Mouse (Mus musculus) urinary bladder, adult 18-20 months (tissue): ENCODE results near the gene Sec22c.
A peak's percentile ranks its signal among the peaks of the same experiment; 100 is the strongest.

Source experiments
- DNase-seq, 2 experiments: peaks; one replicate each; pipeline ENCODE4 v3.0.0; 2022; ENCODE audit warnings: low spot score in 2 of 2, mixed read lengths in 2 of 2

The Sec22c gene

DNA sequence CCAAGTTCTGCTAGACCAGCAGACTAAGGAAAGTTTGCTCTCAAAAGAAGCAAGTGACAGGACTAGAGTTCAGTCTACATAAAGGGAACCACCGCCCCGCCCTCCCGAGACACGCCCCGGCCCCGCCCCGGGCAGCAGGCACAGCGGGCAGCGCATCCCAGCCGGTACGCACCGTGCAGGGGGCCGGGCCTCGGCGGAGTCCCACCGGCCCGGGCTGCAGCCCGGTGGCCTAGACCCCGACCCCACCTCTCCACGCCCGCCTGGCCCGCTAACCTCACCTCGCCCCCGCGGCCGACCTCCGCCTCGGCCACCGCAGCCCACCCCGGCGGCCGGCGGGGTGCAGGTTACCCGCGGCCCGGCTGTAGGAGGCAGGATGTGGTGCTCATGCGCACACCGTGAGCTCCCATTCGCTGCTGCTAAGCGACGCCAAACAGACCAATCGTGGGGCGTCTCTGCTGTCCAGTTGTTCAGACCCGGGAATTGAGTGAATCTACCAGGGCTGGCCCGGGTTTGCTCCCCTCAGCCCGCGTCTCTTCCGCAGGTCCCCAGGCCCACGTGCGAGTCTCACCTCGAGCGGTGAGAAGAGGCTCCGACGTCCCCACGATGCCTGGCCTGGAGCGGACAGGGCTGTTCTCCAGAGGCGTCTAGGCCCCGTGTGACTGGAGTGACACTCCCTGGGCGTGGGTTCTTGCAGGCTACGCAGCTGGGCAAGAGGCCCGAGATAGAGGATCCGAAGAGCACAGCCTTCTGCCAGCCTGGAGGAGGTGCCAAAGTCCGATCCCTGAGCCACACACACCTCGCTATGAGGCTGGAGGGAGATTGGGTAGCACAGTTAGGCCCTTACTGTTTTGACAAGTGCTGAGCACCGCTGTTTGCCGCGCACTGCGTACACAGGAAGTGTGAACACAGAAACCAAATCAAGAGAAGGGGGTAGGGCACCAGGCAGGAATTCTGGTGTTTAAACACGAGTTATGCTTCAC, at the start of gene Sec22c:
TSS of gene Sec22c (minus strand) at position 845 of the 980 bp plus-strand sequence.
- DNase-seq, result peak; percentile 83 to 91

DNA sequence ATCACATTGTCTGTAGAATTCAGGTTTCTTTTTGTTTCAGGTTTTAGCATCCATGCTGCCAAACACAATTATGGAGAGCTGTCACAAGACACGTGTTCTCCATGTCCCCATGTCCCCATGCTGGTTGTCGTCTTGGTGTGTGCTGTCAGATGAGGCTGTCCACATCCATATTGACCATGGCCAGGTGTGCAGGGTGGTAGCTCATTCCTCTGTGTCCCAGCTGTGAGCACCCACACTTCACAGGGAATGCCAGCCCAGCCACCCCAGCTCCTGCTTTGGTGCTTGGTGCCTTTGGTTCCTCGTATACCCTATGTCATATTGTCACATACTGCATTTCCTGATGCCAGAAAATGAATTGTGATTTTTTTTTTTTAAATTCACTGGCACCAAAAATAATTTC, 49.3 kb upstream of the Sec22c start:
- no peak for DNase-seq

DNA sequence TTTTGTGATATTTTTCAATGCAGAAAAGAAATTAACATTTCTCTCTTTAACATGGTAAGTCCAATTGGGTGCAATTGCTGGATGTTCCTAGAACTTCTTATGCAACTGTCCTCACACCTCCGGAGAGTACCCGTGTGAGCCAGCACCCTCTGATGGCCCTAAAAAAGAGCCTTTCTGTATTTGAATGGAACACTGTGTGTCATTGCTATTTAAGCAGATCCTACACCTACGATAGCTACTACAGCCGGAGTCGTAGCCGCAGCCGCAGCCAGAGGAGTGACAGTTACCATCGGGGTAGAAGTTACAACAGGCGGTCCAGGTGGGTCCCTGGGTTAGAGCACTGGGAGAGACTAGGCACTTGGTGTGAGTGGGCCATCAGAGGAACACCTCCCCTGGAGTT, 47.5 kb upstream of the Sec22c start:
- DNase-seq, result no peak

DNA sequence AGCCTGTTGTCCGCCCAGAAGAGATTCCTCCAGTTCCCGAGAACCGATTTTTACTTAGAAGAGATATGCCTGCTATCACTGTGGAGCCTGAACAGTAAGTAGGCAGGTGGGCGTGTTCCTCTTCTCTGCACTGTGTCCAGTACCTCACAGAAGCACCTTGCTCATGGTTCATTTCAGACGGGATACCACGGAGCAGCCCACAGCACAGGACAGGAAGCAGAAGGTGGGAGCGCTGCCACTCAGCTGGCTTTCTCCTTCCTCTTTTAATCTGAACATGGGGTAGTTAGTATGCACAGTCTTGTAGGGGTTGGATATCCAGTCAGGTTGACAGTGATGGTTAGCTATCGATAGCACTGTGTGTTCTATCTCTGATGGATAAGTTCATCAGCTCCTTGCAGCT, 38.8 kb upstream of the Sec22c start:
- DNase-seq, result no peak

DNA sequence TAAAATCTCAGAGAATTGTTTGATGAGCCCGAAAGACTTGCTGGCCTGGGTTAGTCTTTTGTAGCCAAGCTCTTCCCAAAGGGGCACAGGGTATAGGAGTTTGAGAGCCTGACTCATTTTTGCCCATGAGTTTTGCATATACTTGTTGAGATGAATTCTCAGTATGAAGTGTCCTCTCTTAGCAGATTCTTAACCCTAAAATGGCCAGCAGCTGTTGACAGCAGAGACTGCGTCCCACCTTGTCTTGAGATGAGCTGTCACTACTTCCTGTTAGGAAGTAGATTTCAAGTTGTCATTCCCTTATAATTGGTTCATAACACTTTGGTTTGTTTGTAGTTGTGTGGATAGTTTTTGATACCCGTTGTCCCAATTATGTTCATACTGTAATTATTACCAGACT, 35.9 kb upstream of the Sec22c start:
- no peak for DNase-seq

DNA sequence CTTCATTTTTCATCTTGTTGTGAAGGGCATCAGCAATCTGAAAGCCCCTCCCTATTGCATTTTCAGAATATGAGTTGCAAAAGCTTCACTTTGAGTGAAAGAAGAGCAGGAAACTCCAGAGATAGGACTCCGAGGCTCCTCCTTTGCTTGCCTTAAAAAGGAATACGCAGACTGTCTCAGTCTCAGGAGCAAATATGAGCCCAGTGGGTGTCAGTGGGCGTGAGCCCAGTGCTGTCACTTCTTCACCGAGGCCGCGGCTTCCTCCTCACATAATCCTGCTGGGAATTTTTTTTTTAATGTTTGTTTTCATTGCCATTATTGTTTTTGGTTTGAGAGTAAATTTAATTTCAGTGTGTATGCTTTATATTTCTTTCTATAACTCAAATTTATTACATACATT, 35.2 kb upstream of the Sec22c start:
- DNase-seq, result no peak

DNA sequence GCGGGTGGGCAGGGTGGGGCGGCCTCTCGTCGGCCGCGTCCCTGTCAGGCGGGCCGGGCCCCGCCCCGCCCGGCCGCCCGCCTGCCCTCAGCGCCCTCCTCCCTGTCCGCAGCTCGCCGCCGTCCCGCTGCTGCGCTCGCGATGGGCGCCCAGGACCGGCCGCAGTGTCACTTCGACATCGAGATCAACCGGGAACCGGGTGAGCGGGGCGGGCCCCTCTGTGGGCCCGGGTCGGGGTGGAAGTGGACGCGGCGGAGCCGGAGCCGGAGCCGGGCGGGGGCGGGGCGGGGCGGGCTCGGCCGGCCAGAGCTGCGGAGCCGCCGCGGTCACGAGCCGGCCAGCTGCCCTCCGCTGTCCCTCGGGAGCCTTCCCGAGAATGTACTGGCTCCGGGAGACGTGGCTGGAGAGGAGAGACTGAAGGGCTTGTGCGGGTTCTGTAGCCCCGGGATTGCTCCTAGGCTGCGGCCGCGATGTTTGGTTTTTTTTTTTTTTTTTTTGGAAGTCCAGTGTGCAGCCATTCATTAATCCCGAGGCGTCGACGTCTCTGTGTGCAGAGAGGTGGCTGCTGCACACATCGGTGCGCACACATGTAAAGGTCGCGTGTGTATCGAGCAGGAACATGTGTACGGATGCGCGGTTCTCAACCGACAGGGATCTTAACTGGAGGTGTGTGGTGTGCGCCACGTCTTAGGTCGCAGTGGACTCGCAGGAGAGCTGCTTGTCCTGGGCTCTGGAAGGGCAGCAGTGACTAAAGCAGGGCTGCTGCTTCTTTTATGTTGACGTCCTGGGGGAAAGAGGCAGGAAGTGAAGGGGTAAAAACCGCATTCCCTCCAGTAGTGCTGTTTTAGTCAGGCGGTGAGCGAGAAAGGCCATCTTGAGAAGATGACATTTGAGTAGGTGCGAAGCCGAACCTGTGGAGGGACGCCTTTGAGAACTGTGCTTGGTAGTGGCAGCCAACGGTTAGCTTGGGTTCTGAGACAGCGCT, 14.3 kb upstream of the Sec22c start:
- peak in 1 of 2 experiments; percentile 68 for DNase-seq

DNA sequence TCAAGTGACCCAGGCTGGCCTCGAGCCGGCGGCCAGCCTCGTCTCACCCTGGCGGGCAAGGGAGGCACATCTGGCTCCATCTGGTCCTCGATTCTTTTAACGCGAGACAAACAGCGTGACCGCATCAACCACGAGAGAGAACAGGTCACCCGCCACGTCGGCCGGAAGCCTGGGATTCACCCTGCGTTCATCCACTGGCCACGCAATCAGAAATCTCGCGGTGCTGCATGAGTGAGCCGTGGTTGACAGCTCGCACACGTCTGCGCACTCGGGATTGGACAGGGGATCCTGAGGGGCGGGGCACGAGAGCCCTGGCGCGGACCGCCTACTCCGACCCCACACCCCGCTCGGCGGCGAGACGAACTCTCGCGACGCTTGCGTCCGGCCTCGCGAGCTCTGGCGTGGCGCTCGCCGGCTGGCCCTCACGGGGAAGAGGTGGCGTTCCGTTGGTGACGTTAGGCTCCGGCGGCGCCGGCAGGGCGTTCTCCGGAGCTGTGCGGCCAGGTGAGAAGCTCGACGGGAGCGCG, 13.6 kb upstream of the Sec22c start, which contains the start of gene Nktr:
TSS of gene Nktr (plus strand) at position 378 of the 527 bp plus-strand sequence.
- DNase-seq, result peak; percentile 90 to 97

DNA sequence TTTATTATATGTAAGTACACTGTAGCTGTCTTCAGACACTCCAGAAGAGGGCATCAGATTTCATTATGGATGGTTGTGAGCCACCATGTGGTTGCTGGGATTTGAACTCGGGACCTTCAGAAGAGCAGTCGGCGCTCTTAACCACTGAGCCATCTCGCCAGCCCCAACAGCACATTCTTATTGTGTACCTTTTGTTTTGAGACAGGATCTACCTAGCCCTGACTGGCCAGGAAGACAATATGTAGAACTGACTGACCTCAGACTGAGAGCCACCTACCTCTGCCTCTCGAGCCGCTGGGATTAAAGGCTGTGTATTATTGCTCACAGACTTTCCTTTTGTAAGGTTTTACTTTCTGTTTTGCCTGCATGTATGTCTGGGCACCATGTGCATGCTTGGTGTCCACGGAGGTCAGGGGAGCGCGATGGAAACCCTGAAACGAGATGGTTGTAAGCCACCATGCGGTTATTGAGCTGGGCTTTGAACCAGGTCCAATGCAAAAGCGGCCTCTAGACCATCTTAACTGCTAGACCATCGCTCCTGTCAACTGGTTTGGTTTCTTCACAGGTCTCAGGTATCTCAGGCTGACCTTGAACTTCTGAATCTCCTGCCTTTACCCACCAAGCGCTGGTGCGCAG, 12.9 kb upstream of the Sec22c start:
- DNase-seq, result peak in 1 of 2 experiments; percentile 17

DNA sequence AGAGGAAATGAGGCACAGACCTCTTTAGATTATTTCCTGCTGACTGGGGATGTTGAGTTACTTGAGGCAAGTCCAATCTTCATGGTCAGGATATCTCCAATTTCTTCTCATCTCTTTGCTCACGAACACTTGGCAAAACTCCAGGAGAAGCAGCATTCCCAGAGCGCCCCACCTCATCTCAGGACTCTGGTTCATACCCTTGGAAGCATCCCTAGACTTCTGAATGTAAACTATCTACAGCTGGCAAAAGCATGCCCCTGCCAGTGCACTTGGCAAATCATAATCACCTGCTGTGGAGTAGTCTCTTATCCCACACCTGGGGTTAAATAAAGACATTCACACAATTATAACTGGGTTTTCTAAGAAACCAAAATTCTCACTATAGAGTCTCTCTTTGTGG, 11.8 kb upstream of the Sec22c start:
- DNase-seq, result no peak

DNA sequence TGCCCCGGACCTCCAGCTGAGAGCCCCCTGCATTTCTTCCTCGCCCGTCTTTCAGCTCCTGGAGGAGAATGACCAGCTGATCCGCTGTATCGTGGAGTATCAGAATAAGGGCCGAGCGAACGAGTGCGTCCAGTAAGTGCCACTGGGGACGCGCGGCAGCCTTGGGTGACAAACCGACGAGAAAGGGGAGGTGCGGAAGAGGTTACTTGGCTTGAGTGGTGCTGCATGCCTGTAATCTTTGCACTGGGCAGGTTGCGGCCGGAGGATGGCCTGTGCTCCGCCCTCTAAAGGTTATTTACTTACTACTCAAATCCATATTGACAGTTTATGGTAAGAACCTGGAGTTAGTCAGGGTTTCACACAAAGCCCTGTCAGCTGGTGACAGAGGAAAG, 5.3 kb upstream of the Sec22c start:
- DNase-seq, result peak in 1 of 2 experiments; percentile 21

DNA sequence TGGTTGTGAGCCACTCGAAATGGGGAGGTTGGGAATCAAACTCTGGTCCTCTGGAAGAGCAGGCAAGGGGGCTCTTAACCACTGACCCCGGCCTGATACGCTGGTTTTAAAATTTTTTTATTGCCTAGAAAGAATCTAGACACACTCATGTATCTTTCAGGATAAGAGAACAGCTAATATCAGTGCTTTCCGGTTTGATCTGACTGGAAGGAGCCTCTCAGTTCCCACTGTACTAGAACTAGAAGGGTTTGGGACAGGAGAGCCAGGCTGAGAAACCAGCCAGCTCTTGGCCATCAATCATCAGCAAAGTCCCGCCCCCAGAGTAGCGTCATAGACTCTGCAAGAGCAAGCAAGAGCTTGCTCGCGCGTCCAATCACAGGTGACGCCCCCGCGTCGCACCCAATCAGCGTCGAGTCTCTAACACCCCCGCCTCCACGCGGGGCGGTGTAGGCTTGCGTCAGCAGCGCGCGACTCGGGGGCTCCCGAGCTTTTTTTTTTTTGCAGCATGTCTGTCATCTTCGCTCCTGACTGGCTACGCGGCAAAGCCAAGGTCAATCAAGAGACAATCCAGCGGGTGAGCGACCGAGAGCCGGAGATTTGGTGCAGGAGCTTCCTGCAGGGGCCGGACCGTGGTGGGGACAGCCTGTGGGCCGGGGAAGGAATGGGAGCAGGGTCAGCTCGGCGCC, 4.8 kb upstream of the Sec22c start, which contains the start of gene Ss18l2:
TSS of gene Ss18l2 (plus strand) at position 432 of the 686 bp plus-strand sequence.
- DNase-seq, result peak; percentile 92 to 95

DNA sequence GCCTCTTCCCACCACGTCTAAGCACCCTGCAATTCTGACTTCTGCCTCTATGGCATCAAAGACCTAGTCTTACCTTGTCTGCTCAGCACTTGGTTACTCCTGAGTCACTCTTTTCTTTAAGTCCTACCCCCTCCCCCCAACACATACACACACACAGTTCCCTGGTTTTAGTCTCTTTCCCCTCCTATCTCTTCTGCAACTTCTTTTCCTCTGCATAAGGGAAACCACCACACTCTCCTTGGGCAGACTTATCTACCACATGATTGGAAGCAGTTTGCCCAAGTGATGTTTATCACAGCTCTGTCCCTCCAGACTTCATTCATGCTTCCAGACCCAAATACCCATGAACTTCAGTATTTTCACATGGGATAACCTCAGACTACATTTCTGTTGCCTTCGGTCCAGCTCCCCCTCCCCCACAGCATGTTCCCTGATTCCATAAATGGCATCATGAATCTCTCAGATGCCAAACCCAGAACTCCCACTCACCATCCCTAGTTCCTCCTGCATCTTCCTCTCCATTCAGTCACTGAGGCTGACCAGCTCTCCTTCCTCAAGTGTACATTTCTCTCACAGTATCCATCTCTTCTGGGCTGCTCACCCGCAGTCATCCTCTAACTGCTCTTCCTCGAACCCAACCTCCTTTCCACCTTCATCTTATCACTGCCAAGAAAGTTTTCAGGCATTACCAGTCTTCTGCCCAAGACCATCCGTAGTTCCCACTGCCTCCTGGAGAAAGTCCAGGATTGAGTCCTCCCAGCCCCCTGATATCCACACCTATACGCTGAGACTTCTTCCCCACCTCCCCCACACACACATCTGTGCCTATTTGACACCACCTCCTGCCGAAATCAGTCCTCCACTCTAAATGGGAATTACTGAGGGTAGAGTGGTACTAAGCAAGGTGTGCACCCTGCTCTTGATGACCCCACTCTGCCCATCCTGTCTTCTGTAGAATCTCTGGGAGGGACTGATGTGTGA, 3.5 kb upstream of the Sec22c start:
- DNase-seq, result no peak

DNA sequence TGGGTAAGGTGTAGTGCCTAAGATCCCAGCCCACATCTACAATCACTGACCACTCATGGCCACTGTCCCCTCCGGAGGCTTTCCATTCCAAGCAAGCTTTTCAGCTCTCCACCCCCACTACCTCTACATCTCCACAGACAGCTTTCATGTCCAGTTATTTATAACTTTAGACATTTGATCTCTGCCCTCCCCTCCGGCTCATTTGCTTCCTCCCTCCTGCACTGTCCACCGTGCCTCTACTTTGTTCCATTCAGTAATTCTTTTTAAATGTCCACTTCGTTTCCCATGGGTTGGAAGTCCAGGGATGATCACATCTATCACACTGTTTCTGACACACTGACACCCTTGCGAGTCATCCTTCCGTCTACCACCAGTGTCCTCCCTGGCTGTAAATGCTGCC, 2.5 kb upstream of the Sec22c start:
- DNase-seq, result no peak

DNA sequence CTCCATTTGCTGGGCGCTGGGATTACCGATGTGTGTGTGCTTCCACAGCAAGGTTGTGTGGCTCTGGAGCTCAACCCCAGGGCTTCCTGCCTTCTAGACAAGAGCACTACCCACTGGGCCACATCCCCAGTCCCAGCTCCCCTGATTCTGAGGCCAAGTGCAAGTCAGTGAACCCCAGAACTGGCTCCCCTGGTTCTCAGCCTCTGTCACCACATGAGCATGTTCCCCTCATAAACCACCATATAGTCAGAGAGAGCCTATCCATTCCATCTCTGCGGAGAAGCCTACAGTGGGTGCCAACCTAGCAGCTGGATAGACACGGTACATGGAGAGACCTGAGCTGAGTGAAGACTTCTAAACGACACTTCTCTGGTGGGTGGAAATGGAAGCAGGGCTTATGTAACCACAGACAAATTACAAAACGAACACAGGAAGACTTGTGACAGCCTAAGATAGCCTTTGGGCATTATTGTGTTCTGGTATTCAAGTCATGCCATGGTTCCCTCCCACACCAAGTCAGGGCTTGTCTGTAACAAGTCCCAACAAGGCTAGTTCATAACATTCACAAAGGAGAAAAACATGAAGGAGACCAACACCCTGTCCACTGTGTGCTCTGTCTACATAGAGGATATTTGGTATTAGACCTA, 862 bp upstream of the Sec22c start:
- no peak for DNase-seq

DNA sequence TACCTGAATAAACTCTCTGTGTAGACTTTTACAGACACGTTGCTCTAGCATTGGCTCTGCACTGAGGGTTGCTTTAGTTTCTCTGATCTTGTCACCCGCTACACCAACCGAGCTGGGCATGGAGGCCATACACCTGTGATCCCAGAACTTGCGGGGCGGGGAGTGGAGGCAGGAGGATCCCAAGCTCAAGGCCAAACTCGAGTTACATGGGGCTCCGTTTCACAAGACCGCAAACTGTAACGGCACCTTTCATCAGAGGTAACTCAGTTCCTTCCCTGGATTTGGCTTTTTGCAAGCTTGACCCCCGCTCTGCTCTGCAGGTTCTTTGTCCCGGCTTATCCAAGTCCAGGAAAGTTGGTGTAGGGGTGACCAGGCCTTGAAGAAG, 1.0 kb downstream of the Sec22c start:
- DNase-seq, result no peak

DNA sequence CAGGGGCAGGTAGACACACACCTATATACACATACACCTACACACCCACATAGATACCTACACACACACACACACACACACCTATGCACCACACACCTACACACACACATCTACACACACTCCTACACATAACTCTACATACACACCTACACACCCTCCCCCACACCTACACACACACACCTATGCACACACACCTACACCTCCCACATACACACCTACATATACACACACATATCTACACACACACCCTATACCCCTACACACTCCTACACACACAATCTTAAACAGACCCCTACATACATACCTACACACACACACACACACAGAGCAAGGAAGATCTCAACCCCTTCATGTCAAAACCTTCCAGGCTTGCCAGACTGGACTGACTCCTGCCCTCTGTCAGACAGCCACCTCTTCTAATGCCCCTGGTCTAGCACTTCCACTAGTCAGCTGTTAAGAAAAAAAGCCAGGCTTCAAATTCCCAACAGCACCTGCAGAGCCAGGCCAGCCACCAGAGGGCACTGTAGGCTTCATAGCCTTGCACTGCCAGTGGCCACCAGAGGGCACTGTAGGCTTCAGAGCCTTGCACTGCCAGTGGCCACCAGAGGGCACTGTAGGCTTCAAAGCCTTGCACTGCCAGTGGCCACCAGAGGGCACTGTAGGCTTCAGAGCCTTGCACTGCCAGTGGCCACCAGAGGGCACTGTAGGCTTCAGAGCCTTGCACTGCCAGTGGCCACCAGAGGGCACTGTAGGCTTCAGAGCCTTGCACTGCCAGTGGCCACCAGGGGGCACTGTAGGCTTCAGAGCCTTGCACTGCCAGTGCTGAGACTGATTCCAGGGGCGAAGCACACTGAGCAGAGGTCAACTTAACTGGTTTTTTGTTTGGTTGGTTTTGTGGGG, 7.9 kb downstream of the Sec22c start:
- peak in 1 of 2 experiments; percentile 54 for DNase-seq

DNA sequence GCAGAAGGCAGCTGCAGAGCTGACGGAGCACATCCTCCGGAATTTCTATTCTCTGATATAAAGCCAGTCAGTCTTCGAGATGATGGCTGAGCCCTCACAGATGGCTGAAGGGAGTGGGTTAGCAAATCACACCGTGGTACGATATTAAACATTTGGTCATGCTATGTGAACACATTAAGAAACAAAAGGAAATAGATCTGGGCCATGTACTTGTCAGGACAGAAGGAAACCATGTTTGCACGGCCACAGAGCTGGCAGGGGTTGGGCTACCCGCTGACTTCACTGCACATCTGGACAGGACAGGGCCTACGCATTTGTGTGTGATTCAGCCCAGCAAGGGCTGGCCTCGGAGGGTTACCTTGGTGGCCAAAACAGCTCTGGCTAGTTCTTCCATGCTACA, 8.7 kb downstream of the Sec22c start:
- DNase-seq, result no peak
